Mouse (Mus musculus) lung, postnatal 14 days (tissue): ENCODE data around the gene Psmd2.
A peak's percentile ranks its signal among the peaks of the same experiment; 100 is the strongest.

Source experiments
- DNase-seq: peaks from one replicate; pipeline ENCODE4 v3.0.0; 2021

Gene Psmd2

DNA sequence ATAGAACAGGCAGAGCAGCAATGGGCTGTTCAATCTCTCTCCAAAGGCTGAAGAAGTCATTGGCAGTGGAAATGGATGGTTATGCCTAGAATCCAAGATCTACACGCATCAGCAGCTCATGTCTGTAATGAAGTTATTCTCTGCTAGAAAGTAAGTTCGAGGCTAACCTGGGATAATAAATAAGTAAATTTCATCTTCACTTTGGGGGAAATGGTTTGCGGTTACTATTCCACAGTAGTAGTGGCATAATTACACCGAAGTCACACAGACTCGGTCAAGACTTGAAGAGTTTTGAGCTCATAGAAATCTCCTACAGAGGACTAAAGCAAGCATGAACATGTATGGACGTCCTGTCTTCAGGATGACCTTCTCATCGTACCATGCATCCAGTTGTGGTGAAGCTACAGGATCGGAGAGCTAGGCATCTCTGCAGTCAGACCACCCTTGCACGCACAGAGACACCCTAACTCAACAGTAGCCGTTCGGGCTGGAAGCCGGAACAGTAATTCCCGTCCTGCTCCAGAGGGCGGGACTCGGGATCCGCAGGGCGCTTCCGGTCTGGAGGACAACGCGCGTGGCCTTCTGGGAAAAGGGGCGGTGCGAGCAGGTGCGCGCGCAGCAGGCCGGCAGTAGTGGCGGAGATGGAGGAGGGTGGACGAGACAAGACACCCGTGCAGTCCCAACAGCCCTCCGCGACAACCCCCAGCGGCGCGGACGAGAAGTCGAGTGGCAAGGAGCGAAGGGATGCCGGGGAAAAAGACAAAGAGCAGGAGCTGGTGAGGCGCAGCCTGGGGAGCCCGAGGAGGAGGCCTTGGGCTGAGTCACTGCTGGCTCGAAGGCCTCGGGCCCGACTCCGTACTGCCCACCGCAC lies at the start of gene Psmd2:
Gene Psmd2, plus strand, starts transcription at position 577 of the 871 bp plus-strand sequence.
- DNase-seq: peak; percentile 98

DNA sequence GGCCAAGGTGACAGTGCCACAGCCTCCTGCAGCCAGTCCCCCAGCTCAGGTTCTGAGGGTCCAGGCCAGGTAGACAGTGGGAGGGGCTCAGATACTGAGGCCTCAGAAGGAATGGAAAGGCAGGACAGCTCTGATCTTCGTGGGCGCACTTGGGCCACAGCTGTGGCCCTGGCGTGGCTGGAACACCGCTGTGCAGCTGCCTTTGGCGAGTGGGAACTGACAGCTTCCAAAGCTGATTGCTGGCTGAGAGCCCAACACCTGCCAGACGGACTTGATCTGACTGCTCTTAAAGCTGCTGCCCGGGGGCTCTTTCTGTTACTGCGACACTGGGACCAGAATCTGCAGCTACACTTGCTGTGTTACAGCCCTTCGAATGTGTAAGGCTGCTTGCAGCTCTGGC lies 46.7 kb upstream of the Psmd2 start:
- no peak for DNase-seq

DNA sequence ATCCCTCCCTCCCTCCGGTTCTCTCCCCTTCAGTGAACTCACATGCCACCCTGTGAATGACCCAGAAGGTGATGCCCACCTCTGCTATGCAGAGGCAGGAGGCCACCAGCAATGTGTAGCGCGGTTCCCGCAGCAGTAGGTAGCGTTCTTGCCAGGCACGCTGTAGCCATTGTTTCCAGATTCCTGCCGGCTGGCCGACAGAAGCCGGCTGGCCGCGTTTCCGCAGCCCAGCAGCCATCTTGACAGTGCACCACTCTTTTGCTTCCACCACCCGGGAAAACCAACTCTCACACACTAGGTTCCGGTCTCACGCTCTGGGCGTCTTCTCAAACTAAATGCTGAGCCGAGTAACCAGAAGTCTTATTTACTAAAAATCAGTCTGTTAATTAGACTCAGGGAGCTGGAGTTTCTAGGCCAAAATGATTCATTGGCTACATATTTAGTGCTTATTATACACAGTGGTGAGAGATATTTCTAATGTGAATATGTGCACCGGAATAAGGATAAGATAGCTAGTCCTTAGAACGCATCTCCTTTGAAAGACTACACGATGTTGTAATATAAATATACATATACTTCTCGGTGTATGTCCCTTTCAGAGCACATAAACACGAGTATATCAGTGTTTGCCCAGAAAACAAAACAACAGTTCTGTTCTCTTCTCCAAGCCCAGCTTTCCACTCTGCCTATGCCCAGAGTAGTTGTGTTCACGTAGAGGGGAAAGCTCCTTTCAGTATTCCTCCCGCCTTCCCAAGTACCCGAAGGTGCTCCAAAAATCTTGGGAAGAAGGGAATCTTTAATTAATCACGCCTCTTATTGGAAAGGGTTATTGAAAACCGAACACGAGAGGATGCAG lies 40.7 kb upstream of the Psmd2 start:
- DNase-seq: peak; percentile 69

DNA sequence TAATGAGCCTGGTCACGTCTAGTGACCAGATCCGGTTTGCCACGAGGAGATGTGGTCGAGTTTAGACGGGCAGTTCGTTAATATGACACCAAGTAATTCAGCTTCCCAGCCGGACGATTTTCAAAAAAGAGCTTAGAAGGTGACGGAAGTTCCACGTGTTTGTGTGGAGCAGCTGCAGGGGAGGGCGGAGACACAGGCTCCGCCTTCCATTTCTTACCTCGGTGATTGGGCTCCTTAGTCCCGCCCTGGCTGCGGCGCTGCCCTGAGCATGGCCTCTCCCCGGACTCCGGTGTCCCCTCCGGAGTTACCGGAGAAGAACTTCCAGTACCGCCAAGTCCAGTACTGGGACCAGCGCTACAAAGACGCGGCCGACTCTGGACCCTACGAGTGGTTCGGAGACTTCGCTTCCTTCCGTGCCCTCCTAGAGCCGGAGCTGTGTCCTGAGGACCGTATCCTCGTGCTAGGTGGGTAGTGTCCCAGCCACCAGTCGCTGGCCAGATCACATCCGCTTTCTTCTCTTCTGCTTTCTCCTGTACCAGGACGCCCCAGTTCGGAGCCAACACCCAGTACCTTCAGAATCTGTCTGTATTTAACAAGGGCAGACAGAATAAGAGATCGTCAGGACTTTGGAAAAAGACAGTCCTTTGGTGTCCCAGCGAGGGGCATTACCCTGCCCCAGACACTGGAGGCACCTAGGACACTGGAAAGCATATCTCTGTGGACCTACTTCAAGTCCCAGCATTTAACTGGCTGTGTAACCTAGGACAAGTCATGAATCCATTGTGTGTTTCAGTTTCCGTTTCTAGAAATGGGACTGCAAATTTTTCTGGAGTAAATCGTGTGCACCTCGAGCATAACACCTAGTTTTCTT lies 39.9 kb upstream of the Psmd2 start, which contains the start of the genes Eef1akmt4, Gm49333 and Alg3:
Gene Eef1akmt4, plus strand, starts transcription at position 237 of the 871 bp plus-strand sequence.
Gene Gm49333, plus strand, starts transcription at position 254 of the 871 bp plus-strand sequence.
Gene Alg3, minus strand, starts transcription at position 379 of the 871 bp plus-strand sequence.
- peak; percentile 82 for DNase-seq

DNA sequence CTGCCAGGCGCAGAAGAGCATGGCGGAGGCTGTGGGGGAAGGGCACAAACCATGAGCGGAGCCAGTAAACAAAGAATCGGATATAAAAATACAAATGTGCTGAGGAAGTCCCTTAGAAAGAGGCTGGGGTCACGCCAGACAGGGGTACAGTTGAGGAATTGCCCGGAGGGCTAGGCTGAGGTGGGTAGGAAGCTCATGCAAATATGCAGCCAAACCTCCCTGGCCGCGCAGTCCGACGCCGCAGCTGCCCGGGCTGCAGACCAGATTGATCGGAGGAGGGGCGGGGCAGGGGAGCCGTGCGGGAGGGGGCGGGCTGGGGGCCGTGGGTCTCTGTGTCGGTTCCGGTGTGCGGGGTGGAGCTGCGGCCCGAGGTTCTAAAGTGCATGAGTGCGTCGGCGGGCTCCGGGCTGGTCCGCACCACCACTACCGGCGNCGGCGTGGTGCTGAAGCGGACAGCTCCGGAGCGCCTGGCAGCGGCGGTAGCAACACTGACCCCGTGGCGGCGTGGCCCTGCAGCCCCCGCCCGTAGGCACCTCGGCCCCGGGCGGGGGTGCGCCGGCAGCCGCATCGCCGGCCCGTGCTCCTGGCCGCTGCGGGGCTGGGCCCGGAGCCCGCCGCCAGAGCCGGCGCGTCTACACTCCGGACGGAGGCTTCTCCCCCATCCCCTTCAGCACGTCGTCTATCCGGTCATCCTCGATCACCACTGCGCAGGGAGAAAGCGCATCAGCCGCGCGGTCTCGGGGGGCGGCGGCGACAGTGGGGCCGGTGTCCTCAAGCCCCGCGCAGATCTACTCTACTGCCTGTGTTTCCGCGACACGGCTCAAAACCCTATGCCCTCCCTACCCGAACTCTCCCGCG lies 31.7 kb upstream of the Psmd2 start:
- DNase-seq: peak; percentile 26

DNA sequence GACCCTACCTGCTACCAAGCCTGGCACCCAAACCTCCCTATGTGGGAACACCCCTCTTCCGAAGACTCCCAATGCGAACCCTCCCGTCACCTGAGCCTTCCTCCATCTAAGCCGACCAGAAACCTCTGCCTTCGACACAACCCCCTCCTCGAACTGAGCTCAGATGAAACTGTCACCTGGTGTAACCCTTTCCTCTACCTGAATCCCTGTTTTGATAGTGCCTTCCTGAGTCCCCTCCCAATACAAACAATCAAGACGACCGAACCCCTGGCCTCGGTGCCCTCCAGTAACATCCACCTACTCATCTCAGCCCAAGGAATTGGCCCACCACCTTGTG lies 31.1 kb upstream of the Psmd2 start:
- DNase-seq: no peak

DNA sequence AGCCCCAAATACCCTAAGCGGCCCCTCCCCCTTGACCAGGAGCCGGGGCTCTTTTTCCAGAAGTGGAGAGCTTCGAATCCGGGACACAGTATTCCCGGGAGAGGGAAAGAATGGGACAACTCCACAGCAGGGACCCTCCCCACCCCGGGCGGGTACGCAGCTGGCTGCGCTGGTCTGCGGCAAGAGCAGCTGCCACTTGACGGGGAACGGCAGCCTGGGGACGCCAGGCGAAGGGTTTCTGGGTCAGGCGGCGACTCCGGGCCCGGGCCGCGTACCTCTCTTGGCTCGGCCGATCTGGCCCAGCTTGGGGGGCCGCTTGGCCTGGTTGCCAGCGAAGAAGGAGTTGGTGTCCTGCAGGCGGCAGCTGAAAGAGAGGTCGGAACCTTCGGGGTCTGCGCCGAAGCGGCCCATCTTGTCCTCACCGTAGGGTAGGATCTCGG lies 30.7 kb upstream of the Psmd2 start:
- DNase-seq: no peak

DNA sequence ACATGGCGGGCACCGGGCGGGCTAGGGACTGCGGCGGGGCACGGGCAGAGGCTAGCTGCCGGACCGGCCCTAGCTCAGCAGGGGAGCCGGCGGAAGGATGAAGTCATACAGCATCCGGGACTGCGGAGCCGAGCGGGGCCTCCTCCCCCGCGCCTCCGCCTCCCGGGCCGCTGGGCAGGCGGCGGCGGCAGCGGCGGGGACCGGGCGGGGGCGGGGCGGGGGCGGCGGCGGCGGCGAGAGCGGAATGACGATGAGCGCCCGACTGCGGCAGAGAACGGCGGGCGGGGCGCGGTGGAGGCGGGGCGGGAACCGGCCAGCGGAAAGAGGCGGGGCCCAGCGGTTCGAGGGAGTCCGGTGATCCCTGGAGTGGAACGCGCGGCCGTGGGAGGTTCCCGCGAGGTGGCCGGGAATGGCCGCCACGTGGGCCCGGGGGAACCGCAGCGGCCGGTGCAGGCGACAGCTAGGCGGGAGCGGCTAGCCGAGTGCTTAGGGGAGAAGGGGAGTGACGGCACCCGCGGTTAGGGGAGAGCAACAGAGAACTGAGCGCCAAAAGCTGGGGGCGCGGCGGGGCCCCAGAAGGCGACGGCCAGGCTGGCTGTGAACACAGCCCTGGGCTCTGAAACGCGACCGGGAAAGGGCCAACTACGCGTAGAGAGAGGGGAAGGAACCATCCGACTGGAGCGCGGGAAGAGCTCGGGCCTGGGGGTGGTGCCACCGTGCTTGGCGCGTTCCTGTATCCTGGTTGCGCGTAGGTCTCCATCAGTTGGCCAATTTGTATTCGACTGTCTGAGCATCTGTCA lies 30.1 kb upstream of the Psmd2 start, which contains the start of gene Camk2n2:
Gene Camk2n2, minus strand, starts transcription at position 97 of the 800 bp plus-strand sequence.
- DNase-seq: peak; percentile 67

DNA sequence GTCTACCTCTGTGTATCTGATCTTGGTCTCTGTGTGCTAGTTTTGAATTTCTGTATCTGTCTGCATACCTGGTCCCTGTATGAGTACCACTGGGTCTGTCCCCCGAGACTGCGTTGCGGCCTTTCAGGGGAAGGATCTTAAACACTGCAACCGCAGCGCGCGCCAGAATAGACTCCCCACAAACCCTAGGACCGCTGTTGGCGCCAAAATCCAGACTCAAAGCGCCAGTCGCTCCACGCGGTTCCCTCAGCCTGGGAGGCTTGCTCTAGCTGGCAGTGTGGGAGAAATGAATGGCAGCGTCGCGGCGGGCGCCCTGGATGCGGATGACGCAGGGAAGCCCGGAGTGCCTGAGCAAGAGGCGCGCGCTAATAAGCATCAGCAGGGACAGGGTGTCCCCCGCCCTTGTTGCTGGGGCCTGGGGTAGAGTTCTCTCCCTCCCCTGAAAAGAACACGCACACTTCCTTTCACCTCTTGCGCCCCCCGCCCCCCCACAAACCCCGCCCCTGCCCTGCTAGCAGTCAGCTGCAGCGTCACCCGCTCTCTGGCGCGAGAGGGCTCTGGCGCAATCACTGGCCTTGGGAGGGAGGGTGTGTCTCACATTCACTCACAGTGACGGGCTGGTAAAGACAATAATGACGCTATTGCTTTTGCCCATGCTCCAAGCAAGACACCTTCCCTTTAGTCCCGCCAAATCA lies 29.3 kb upstream of the Psmd2 start:
- peak; percentile 61 for DNase-seq

DNA sequence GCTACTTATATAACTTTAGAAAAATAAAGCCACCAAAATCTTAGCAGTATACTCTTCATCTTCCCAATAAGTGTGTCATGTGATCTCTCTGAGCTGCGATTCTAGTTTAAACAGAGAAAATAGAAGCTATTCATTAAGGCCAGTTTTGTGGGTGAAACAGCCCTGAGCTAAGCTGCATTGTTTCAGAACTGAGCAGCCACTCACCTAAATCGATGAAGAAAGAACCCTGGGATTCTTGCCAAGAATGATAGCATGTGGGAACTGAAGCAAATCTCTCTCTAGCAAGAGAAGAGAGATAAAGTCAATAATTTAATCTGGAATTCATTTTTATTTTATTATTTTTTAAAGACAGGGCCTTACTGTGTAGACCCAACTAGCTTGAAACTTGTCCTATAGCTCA lies 28.2 kb upstream of the Psmd2 start:
- no peak for DNase-seq

DNA sequence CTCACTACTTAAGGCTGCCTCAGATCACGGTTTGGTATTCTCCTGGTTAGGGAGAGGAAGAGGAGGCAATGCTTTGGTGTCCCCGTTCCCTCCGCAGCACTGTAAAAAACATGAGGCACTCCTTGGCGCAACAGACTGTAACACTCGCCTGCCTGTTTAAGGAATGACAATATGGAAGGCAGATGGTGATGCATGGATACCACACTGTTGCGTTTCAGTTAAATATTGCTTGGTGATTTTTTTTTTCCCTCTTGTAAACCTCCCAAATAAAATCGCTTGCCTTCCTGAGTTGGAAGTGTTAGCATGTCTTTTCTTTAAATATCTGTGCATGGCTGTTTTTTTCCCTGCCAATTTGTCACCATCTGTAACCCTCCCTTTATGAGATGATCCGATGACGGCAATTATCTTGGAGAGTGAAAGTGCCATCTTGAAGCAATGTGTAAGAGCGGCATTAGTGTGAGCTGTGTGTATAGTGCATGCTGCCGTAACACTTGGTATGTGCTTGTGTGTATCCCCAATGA lies 22.5 kb upstream of the Psmd2 start:
- no peak for DNase-seq

DNA sequence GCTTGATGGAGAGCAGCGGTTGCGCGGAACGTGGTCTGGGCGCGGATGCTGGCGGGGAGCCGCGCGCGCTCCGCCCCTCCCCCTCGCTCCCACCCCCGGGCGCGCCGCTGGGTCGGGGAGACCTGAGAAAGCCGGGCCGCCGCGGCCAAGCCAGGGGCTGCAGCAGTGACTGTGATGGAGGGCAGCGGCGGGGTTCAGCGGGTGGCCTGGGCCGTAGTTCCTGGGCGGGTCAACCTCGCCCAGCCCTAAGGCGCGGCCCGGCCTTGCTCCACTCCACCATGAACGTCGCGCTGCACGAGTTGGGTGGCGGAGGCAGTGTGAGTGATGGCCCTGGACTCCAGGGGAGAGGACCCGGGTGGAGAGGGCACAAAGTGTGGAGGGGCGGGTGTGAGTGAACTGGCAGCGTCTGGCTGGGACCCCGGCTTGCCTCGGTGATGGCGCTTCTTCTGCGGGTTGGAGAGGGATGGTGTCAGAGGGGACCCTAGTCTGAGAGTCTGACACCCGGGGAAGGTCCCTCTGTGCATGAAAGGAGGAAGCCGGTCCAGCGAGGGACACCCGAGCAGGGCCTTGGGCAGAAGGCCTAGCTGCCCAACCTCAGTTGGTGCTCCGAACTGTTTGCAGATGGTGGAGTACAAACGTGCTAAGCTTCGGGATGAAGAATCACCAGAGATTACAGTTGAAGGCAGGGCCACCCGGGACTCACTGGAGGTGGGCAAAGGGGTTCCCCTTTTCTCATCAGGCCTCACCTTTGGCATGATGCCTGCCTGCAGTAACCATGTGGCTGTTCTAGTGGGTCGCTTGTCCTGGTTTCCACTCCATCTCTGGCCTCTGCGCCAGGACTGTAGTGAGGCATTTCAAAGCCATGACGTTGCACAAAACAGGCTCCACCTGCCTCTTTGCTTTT lies 21.5 kb upstream of the Psmd2 start, which contains the start of gene Ece2:
Gene Ece2, plus strand, starts transcription at position 98 of the 904 bp plus-strand sequence.
- DNase-seq: peak; percentile 4

DNA sequence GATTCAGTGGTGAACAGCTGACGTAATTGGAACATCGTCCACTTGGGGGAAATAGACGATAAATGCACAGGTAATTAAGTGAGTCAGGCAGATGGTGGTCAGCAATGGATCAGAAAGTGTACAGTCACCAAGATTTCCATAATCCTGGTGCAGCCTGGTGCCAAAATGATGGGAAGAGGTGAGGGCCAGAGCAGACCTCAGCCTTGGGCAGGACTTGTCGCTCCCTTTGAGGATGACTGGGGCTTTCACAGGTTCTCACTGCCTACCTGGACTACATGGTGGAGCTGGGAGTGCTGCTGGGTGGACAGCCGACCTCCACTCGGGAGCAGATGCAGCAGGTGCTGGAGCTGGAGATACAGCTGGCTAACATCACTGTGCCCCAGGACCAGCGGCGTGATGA lies 14.0 kb upstream of the Psmd2 start:
- DNase-seq: no peak

DNA sequence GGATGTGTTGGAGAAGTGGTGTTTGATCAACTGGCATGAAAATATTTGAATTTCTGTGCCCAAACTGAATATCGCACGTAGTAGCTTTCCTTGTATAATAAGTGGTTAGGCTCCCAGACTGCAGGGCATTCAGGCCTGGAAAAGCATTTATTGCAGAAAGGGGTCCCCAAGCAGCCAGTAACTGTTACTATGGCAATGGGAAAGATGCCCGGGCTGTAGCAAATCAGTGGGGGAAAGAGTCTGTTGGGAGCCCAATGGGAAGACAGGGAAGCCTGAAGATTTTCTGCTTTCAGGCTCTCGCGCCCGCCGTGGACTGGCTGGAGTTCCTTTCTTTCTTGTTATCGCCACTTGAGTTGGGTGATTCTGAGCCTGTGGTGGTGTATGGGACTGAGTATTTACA lies 13.1 kb upstream of the Psmd2 start:
- no peak for DNase-seq

DNA sequence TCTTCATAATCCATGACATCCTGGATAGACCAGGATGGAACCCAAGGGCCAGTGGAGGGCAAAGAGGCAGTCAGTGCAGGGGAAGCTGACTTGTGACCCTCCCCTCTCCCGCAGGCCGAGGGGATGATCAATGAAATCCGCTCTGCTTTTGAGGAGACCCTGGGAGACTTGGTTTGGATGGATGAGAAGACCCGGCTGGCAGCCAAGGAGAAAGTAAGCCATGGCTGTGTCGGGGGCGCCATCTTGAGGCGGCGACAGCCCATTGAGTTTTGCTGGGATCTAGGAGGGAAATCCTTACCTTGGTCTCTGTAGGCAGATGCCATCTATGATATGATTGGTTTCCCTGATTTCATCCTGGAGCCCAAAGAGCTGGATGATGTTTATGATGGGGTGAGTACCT lies 9.3 kb upstream of the Psmd2 start:
- peak; percentile 78 for DNase-seq

DNA sequence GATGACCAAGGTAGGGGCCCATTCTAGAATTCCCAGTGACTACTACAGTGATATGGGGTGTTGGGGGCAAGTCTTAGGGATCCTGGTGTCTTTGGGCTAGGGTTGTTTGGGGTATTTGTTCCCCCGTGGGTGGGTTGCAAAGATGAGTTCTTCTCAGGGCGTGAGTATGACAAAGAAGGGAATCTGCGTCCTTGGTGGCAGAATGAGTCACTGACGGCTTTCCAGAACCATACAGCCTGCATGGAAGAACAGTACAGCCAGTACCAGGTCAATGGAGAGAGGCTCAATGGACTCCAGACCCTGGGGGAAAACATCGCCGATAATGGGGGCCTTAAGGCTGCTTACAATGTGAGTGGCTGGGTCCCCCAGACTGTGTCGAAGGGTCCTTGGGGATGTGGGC lies 7.5 kb upstream of the Psmd2 start:
- no peak for DNase-seq

DNA sequence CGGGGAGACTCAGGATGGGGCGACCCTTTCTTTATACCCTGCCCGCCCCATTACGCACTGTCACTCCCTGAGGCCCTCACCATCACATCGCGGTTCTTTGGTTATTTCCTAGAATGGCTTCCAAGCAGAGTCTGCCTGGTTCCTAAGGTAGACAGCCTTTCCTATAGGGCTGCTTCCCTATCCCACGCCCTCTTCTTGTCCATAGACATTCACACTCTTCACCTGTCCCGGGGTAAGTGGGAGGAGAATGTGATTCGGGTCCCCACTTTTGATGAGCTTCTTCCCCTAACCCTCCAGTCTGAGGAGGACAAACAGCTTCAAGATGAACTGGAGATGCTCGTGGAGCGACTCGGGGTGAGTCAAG lies 477 bp downstream of the Psmd2 start:
- no peak for DNase-seq

DNA sequence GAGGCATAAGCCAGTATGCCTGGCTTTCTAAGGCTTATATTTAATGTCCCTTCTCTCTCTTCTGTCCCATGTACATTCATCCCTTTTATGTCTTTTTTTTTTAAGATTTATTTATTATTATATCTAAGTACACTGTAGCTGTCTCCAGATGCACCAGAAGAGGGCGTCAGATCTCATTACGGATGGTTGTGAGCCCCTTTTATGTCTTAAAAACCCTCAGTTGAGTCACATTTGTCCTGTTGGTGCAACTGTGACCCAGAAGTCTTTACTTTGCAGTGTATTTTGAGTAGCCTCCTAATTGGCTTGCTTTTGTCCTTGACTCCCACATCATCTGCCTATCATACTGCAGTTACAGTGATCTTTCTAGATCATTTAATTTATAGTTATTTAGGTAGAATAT lies 1.9 kb downstream of the Psmd2 start:
- no peak for DNase-seq

DNA sequence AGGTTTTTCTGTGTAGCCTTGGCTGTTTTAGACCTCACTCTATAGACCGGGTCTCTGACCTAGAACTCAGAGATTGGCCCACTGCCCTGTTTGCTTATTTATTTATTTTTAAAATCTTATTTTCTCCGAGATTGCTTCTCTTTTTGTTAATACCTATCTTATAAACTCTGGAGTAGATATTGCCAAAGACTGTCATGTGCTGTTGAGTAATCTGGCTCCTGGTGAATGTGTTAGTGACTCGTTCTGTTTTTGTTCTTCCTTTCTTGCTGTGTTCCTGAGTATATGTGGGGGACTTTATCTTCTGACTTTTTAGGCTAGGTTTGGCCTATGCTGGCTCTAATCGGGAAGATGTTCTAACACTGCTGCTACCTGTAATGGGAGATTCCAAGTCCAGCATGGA lies 6.2 kb downstream of the Psmd2 start:
- no peak for DNase-seq
